Mouse (Mus musculus) olfactory bulb, adult 2 months (tissue): ENCODE measurements around the gene Crip1.

ENCODE experiments used
- CTCF ChIP-seq: fragments of 200-500 bp; IDR thresholded peaks from 2 replicates; pipeline ENCODE4 v1.5.1; 2012; ENCODE audit warnings: low read depth, mild to moderate bottlenecking, low read length, moderate library complexity; ENCODE audit not compliant: insufficient read depth
- POLR2A ChIP-seq: fragments of 200-500 bp; IDR thresholded peaks from 2 replicates; pipeline ENCODE4 v1.6.1; 2012; ENCODE audit warnings: mild to moderate bottlenecking, low read depth, low read length, moderate library complexity; ENCODE audit not compliant: insufficient read depth

DNA sequence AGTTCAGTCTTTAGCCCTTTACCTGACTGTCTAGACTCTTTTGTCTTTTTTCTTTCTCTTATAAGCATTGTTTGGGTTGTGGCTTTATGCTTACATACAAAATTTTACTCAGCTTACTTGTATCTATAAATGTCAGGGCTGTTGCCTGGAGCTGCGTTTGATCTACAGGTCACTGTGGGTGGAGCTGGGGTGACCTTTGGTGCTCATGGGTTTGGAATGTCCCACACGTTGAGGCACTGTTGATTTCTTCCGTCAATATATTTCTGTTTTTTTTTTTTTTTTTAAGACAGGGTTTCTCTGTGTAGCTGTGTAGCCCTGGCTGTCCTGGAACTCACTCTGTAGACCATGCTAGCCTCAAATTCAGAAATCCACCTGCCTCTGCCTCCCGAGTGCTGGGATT, 34.9 kb downstream of the Crip1 start:
- TF ChIP-seq CTCF: no peak
- TF ChIP-seq POLR2A: no peak
